Mouse (Mus musculus) small intestine, adult 2 months (tissue): ENCODE results near the gene Ip6k3.

Experiments used
- CTCF ChIP-seq: fragments of 200-500 bp; IDR thresholded peaks from 2 replicates; pipeline ENCODE4 v1.5.1; 2012; ENCODE audit warnings: low read depth, mild to moderate bottlenecking, control low read depth, inconsistent platforms, low read length, moderate library complexity, mixed read lengths; ENCODE audit not compliant: insufficient replicate concordance, insufficient read length; ENCODE audit errors: extremely low read depth
- POLR2A ChIP-seq: fragments of 200-500 bp; IDR thresholded peaks from 2 replicates; pipeline ENCODE4 v1.6.1; 2012; ENCODE audit warnings: low read depth, mild to moderate bottlenecking, control low read depth, inconsistent platforms, low read length, moderate library complexity

DNA sequence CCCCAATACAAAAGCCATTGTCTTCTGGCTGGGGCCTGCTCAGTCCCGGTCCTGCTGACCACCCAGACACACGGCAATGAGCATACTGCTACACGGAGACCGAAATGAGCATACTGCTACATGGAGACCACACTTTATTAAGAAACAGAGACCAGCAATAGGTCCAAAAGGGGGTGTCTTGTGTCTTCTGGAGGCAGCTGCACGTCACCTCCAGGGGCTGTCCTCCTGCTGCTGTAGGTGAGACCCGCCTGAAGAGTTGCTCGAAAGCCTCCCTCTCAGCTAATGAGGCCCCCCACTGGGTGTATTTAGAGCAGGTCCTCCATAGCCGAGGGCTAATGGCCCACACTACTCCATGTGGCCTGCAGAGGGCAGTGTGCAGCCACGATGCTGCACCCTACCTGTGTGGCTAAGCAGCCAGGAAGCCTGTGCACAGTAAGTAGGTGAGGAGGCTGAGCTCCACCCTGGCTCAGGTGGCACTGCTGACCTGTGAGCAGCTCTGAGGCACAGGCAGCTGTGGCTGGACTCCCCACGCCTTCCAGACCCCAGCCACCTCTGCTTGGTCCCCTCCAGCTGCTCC lies 22.1 kb upstream of the Ip6k3 start:
- peak; percentile 86 for TF ChIP-seq CTCF
- no peak for TF ChIP-seq POLR2A
